Mouse (Mus musculus) E14TG2a.4 (cell line): Measurements from ENCODE around the gene Sema3g.

Experiments
- CTCF ChIP-seq: conservative IDR thresholded peaks from 2 replicates; pipeline ENCODE4 v1.5.1; 2014; ENCODE audit warnings: low read length
- POU5F1 ChIP-seq: IDR thresholded peaks from 2 replicates; pipeline ENCODE4 v1.6.1; 2014; ENCODE audit warnings: low read length, borderline replicate concordance

DNA sequence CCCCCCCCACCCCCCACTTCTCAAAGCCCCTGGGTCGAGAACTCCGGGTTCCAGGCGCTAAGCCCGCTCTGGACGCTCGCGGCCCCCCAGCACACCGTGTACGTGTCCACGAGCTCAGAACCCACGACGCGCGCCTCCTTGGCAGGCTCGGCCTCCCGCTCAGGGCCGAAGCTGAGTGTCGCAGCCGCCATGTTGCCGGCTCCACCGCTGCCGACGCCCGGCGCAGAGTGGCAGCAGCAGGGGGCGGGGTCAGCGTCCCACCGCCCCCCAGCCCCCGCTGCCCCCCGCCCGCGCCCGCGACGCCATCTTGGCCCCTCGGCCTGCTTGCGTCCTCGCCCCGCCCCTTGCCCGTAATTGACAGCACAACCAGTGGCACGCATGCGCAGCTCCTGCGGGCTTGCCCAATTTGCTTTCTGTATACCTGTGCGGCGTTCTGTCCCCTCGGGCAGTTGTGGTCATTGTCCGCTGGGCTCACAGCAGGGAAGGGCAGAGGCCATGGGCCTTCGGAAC lies 11.1 kb upstream of the Sema3g start:
- TF ChIP-seq CTCF (no peak), POU5F1 (no peak)
